Mouse (Mus musculus): Measurements from ENCODE around the gene Cfap77.

DNA sequence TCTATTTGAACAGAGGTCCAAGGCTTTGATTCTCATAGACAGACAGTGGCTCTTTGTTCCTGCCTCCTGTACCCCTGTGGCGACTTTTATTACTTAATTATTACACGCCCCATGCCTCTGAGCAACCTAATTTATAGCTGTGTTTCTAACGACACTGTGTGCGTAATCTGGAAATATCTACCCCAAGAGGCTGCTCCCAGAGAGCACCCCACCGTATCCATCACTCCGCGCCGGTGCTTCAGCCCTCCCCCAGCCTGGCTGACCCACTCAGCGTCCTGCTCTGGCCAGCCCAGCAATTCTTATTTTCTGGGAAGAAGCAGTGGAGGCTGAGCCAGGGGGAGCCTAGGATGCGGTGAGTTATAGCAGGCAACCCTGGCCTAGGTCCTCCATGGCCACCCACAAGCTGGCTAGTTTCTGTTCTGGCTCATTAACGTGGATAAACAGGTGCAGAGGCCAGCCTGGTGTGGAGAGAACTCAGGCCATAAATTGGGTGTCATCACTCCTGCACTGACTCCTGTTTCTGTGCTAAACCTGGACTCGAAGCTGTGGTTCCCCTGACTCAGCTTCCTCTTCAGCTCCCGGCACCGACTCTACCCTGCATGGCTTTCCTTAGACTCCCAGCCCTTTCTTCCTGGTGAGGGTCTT, 88.6 kb downstream of the Cfap77 start:
- TF ChIP-seq GATA1 (IDR thresholded peaks at IDR 0.05; ENCODE audit: borderline replicate concordance, low read length) = no peak
- TF ChIP-seq FLI1 (IDR thresholded peaks at IDR 0.05; ENCODE audit: low read length) = no peak

Data from megakaryocyte, embryonic 14.5 days (primary cell).